Mouse (Mus musculus) heart, adult 18-20 months (tissue): ENCODE measurements around the gene Cdk12. TPM values are rescaled to one million over a fixed set of nuclear protein-coding genes. Genes with fewer than 3 reads are reported as not detected.

ENCODE experiments used
- microRNA-seq, 2 experiments: library from miRNA; unstranded; fragments of <30 nt; microRNA quantifications; one replicate each; pipeline ENCODE4 v1.2.0; 2022
- total RNA-seq, 2 experiments: library from RNA; stranded (reverse); gene quantifications; 2 replicates each; pipeline ENCODE4 v1.2.3; 2021

Gene Cdk12
- total RNA-seq, 2 experiments from 2014 or later: 18.2 to 22.1 TPM

Small RNA genes within 50 kb of the gene (microRNA-seq; reads per million reads assigned to microRNA genes)
- 0 reads per million in 2 experiments for gene Gm27399
- gene Mir5119: 1.1 to 3.8 reads per million in 2 experiments

Other genes with a start within 250 kb of the Cdk12 start
- 1 to 10 TPM; 3.2 to 4.6 TPM for gene Plxdc1, start 216.6 kb upstream of the Cdk12 start, total RNA-seq
- 1 to 10 TPM in 1 of 2 experiments, not detected in 1; 1.1 TPM for gene Arl5c, start 206.9 kb upstream of the Cdk12 start, total RNA-seq
- 1 to 10 TPM; 5.1 to 5.9 TPM for gene Cacnb1, start 180.0 kb upstream of the Cdk12 start, total RNA-seq
- gene Rpl19, start 176.3 kb upstream of the Cdk12 start, total RNA-seq: 100 to 1,000 TPM; 537 to 590 TPM
- under 1 TPM; 0.15 to 0.25 TPM for gene Stac2, start 149.6 kb upstream of the Cdk12 start, total RNA-seq
- gene Fbxl20, start 52.7 kb upstream of the Cdk12 start, total RNA-seq: 10 to 100 TPM; 19.1 to 22.2 TPM
- gene Med1, start 9.8 kb upstream of the Cdk12 start, total RNA-seq: 10 to 100 TPM; 37.3 to 39.0 TPM
- gene Neurod2, start 126.6 kb downstream of the Cdk12 start, total RNA-seq: not detected
- 1 to 10 TPM; 4.3 to 5.1 TPM for gene Ppp1r1b, start 145.3 kb downstream of the Cdk12 start, total RNA-seq
- 10 to 100 TPM; 15.8 to 20.6 TPM for gene Stard3, start 155.3 kb downstream of the Cdk12 start, total RNA-seq
- 1,000 to 10,000 TPM; 1,636 to 2,096 TPM for gene Tcap, start 180.8 kb downstream of the Cdk12 start, total RNA-seq
- under 1 TPM; 0.84 to 0.90 TPM for gene Pnmt, start 183.4 kb downstream of the Cdk12 start, total RNA-seq
- 1 to 10 TPM; 8.1 to 9.1 TPM for gene Pgap3, start 197.4 kb downstream of the Cdk12 start, total RNA-seq
- 1 to 10 TPM; 5.6 to 5.9 TPM for gene Erbb2, start 209.4 kb downstream of the Cdk12 start, total RNA-seq
- gene Mien1, start 235.9 kb downstream of the Cdk12 start, total RNA-seq: 10 to 100 TPM; 63.9 to 65.9 TPM
- under 1 TPM; 0.21 to 0.30 TPM for gene Grb7, start 243.3 kb downstream of the Cdk12 start, total RNA-seq